Mouse (Mus musculus) neural tube, embryonic 14.5 days (tissue): ENCODE results near the gene Lyz2. TPM values are rescaled to one million over a fixed set of nuclear protein-coding genes. Genes with fewer than 3 reads are reported as not detected.

Experiments
- ATAC-seq: fragments of 200-750 bp; cut with Nextera tagmentation; 2 replicates; pipeline ENCODE4 v1.8.0; 2017; ENCODE audit warnings: low read depth, mild to moderate bottlenecking, moderate TSS enrichment, moderate library complexity
- H3K27ac ChIP-seq: fragments of 300-500 bp; sonication (generic); 2 replicates; pipeline ENCODE4 v1.5.1; 2014; ENCODE audit warnings: low read depth, mild to moderate bottlenecking, control low read depth, low read length, moderate library complexity, mixed read lengths
- H3K27me3 ChIP-seq: fragments of 300-500 bp; sonication (generic); 2 replicates; pipeline ENCODE4 v1.6.1; 2014; ENCODE audit warnings: low read length; ENCODE audit not compliant: control insufficient read depth, insufficient read depth
- H3K36me3 ChIP-seq: fragments of 300-500 bp; sonication (generic); 2 replicates; pipeline ENCODE4 v1.6.1; 2014; ENCODE audit warnings: low read length, mixed read lengths; ENCODE audit not compliant: control insufficient read depth, insufficient read depth
- H3K4me1 ChIP-seq: fragments of 300-500 bp; sonication (generic); 2 replicates; pipeline ENCODE4 v1.6.1; 2014; ENCODE audit warnings: low read length; ENCODE audit not compliant: control insufficient read depth, insufficient read depth
- H3K4me2 ChIP-seq: fragments of 300-500 bp; sonication (generic); 2 replicates; pipeline ENCODE4 v1.6.1; 2014; ENCODE audit warnings: mild to moderate bottlenecking, low read depth, low read length, control low read depth
- H3K4me3 ChIP-seq: fragments of 300-500 bp; sonication (generic); 2 replicates; pipeline ENCODE4 v1.5.1; 2014; ENCODE audit warnings: low read depth, low read length, control low read depth, mixed read lengths
- H3K9ac ChIP-seq: fragments of 300-500 bp; sonication (generic); replicated peaks from 2 replicates; pipeline ENCODE4 v1.6.1; 2014; ENCODE audit warnings: low read depth, mild to moderate bottlenecking, control low read depth, low read length, mixed read lengths
- H3K9me3 ChIP-seq: fragments of 300-500 bp; sonication (generic); 2 replicates; pipeline ENCODE4 v1.6.1; 2016; ENCODE audit warnings: low read length; ENCODE audit not compliant: control insufficient read depth
- WGBS: fragments of 180-500 bp; shearing (Covaris S2); extraction: QIAGEN DNeasy Blood & Tissue Kit; methylation state at CpG from one replicate; pipeline ENCODE4 v1.1.7; 2014; 5-methylcytosine and 5-hydroxymethylcytosine counted together
- polyA plus RNA-seq: library from polyadenylated mRNA; unstranded; fragments of >200 nt; fragmentation: Nextera tagmentation; extraction: Ambion mirVana; gene quantifications from 2 replicates; pipeline ENCODE4 v1.2.1, GENCODE M21; 2014

The Lyz2 gene
- polyA plus RNA-seq, 1 experiment from 2014 or later = 10.3 TPM

GRCm38 (mm10) chr10:117235866-117236265, 46.3 kb downstream of the Lyz2 start:
- no peaks in the 10 kb centered on the region for H3K4me1 ChIP-seq
- WGBS = 64% methylated on average over 11 of the region's 11 CpGs
- no peak overlapping the region for H3K9ac ChIP-seq
- no peak for ATAC-seq
- no peak overlapping the region for H3K4me2 ChIP-seq
- H3K27me3 ChIP-seq = no peaks in the 10 kb centered on the region
- no peaks in the 10 kb centered on the region for H3K36me3 ChIP-seq
- no peak overlapping the region for H3K27ac ChIP-seq
- no peak overlapping the region for H3K4me3 ChIP-seq
- H3K9me3 ChIP-seq = no peaks in the 10 kb centered on the region

DNA sequence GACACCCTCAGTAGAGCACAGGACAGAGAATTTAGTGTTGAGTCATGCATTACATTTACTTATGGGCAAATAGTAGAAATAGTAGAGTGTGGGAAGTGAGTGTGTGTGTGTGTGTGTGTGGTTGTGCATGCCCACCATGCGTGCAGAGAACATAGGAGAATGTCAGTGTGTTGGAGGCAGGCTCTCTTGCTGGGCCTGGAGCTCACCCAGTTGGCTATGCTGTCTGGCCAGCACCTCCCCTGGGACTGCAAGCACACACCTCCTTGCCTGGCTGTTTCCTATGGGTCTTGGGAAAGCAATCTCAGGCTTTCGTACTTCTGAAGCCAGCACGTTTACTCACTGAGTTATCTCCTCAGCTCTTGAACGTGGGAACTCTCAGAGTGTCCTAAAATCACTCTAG, 47.3 kb downstream of the Lyz2 start:
- no peak for ATAC-seq

DNA sequence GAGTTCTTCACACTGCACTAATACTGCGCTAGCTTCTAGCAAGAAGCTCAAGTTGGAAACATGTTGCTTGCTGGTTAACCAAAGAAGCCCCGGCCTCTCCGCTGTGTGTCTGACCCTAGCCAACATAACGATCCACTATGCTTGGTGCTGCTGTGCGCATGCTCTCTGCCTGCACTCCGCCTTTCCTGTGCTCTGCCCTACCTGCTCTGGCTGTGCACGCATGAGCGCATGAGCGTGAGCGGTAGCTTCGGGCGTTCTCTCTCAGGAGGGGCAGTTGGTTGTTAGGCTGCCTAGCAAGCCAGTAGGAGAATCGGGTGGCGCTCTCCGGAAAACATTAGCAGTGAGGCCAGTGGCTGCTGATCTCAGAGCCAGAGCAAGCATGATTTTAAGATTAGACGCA, 52.3 kb downstream of the Lyz2 start:
- Histone ChIP-seq H3K36me3 (no peaks in the 10 kb centered on the region), H3K9me3 (no peaks in the 10 kb centered on the region), H3K9ac (no peak overlapping the region), H3K4me2 (no peak overlapping the region), H3K4me3 (no peak overlapping the region), H3K27ac (no peak overlapping the region), H3K27me3 (no peaks in the 10 kb centered on the region), H3K4me1 (0 out of 2 replicates have a peak, but pooled peaks cover 2% of the 10 kb centered on the region)
- 72% methylated on average over 16 of the region's 16 CpGs for WGBS
- ATAC-seq = 0 out of 2 replicates have a peak, but pooled peaks have one; percentile 19

More for the DNA sequence above, 47.3 kb downstream of the Lyz2 start:
- Histone ChIP-seq H3K9me3 (no peaks in the 10 kb centered on the region), H3K4me1 (no peaks in the 10 kb centered on the region), H3K4me3 (no peak overlapping the region), H3K27me3 (no peaks in the 10 kb centered on the region), H3K36me3 (no peaks in the 10 kb centered on the region), H3K27ac (no peak overlapping the region), H3K9ac (no peak overlapping the region), H3K4me2 (no peak overlapping the region)
- 76% methylated on average over 4 of the region's 4 CpGs for WGBS

Other genes with a start within 250 kb of the Lyz2 start
- 0.18 TPM in 1 of 2 replicates, not detected in the other for gene Lrrc10, start 237.0 kb downstream of the Lyz2 start, polyA plus RNA-seq
- 272 and 288 TPM in 2 replicates for gene Cct2, start 218.5 kb downstream of the Lyz2 start, polyA plus RNA-seq
- gene Frs2, start 133.8 kb downstream of the Lyz2 start, polyA plus RNA-seq = 34.1 and 37.7 TPM in 2 replicates
- gene Yeats4, start 57.8 kb downstream of the Lyz2 start, polyA plus RNA-seq = 118 and 126 TPM in 2 replicates
- gene 9530003J23Rik, start 43.6 kb downstream of the Lyz2 start, polyA plus RNA-seq = not detected in 2 replicates
- not detected in 2 replicates for gene Lyz1, start 10.5 kb upstream of the Lyz2 start, polyA plus RNA-seq
- gene Cpsf6, start 97.7 kb upstream of the Lyz2 start, polyA plus RNA-seq = 180 and 203 TPM in 2 replicates